Mouse (Mus musculus) bone marrow, adult 2 months (tissue): ENCODE results near the gene Slc2a10.

Experiments used
- CTCF ChIP-seq: fragments of 200-500 bp; IDR thresholded peaks from 2 replicates; pipeline ENCODE4 v1.5.1; 2011; ENCODE audit warnings: low read length, control low read depth; ENCODE audit not compliant: control insufficient read depth, insufficient read depth
- POLR2A ChIP-seq: fragments of 200-500 bp; IDR thresholded peaks from 2 replicates; pipeline ENCODE4 v1.6.1; 2011; ENCODE audit warnings: low read depth, mild to moderate bottlenecking, control low read depth, low read length, borderline replicate concordance; ENCODE audit not compliant: control insufficient read depth

DNA sequence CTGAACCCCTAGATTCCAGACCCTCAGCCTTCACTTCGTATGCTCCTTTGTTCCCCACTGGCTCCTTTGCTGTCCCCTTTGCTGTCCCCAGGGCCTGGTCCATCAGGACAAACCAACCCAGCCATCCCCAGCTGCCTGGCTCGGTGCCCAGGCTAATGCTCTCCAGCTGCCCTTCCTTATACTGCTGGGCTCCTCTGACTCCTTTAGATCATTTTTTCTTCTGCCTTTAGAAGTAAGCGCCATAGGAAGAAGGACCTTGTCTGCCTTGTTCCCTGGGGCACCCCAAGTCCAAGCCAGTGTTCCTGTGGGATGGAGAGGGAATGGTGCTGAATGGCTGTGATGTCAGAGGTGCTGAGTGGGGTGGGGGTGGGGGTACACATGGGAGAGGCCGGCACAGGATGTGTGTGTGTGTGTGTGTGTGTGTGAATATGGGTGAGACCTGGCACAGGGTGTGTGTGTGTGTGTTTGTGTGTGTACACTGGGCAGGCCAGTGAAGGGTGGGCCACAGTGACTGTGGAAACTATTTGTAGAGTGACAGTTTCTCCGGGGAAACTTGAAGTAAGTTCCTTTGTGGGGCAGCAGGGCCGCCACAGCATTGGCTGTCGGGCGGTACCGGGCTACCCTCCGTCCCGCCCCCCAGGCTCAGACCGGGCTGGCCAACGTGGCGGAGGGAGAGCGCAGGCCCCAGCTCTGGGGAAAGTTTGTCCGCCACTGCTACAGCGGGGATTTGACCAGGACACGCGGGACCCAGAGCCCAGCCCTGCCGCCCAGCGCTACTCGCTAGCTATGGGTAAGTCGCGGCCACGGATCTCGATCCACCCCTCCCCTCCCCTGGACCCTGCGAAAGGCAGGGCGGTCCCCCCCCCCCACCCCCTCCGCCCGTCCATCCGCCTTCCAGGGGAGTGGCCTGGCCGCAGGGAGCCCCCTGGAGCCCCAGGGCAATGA is at the start of gene Slc2a10:
- TF ChIP-seq CTCF (no peak), POLR2A (no peak)
